Mouse (Mus musculus) lung, adult 2 months (tissue): ENCODE measurements at regions not wholly inside any gene's neighbourhood (a gene's known extent, or its start where the extent isn't known, plus 50 kb on each side); places are given as distances from the start of the nearest gene placed in this dataset.

Source experiments
- CTCF ChIP-seq: fragments of 200-500 bp; IDR thresholded peaks from 2 replicates; pipeline ENCODE4 v1.5.1; 2011; ENCODE audit warnings: mild to moderate bottlenecking, low read length, control low read depth; ENCODE audit not compliant: insufficient read depth
- POLR2A ChIP-seq: fragments of 200-500 bp; IDR thresholded peaks from 2 replicates; pipeline ENCODE4 v1.6.1; 2011; ENCODE audit warnings: low read depth, mild to moderate bottlenecking, control low read depth, low read length, borderline replicate concordance; ENCODE audit errors: extremely low read depth

DNA sequence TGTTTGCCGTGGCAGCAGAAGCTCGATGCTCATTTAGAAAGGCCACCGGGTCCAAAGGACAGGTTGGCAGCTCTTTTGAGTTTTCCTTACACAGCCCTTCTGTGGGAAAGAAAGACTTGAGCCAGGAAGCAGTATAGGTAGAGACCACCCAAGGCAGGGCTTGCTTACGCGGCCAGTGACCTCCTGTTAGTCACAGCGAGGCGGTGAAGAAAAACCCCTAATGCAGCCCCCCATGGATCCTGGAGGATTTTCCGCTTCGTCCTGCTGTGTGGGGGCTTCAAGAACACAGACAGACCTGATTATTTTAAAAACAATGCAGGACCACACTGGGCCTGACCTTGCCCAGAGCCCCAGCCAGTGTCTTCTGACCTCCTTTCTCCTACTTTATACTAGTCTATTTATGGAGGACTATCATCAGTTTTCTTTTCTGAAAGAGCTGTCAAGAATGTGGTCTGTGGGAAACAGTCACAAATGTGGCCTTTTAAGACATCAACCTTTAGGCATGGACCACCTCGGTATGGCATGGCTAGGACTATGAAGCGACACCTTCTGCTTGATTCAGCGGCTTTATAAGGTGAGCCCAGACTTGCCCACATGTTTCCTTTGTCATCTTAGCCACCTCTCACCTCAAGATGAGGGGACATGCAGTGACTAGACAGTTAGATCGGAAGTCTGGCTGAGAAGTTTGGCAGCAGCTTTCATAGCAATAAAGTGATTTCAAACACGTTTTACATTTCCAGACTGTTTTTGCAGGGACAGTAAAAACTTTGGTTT is 274.3 kb downstream of the 1700129C05Rik start:
- TF ChIP-seq CTCF (no peak), POLR2A (no peak)
